Mouse (Mus musculus) C2C12 (cell line): ENCODE measurements around the gene Vwce. TPM values are rescaled to one million over a fixed set of nuclear protein-coding genes. Genes with fewer than 3 reads are reported as not detected.

ENCODE experiments used
- H3K27me3 ChIP-seq: one replicate; pipeline ENCODE4 v1.6.1; 2011; ENCODE audit not compliant: control insufficient read depth, insufficient read depth, insufficient read length
- H3K36me3 ChIP-seq: one replicate; pipeline ENCODE4 v1.6.1; 2011; ENCODE audit not compliant: control insufficient read depth, insufficient read depth
- H3K4me3 ChIP-seq: one replicate; pipeline ENCODE4 v1.5.1; 2011; ENCODE audit warnings: mild to moderate bottlenecking, control low read depth; ENCODE audit not compliant: poor library complexity, insufficient read depth, severe bottlenecking
- H3K79me2 ChIP-seq: one replicate; pipeline ENCODE4 v1.6.1; 2011; ENCODE audit not compliant: control insufficient read depth, insufficient read depth
- H3K79me3 ChIP-seq: one replicate; pipeline ENCODE4 v1.6.1; 2011; ENCODE audit warnings: low read depth, control low read depth
- H3ac ChIP-seq: one replicate; pipeline ENCODE3; 2011; ENCODE audit warnings: low read depth; ENCODE audit not compliant: control insufficient read depth, insufficient read length
- CEBPB ChIP-seq: IDR thresholded peaks from one replicate; pipeline ENCODE4 v1.6.1; 2011; ENCODE audit warnings: low read depth, mild to moderate bottlenecking, control low read depth, moderate library complexity
- CTCF ChIP-seq: IDR thresholded peaks from one replicate; pipeline ENCODE4 v1.5.1; 2011; ENCODE audit not compliant: control insufficient read depth, insufficient read depth, insufficient read length
- FOSL1 ChIP-seq: IDR thresholded peaks from one replicate; pipeline ENCODE4 v1.8.0; 2011; ENCODE audit warnings: mild to moderate bottlenecking, low read length; ENCODE audit not compliant: poor library complexity, insufficient read depth, severe bottlenecking
- MAX ChIP-seq: IDR thresholded peaks from one replicate; pipeline ENCODE4 v1.6.1; 2011; ENCODE audit warnings: mild to moderate bottlenecking, control low read depth
- MYOD1 ChIP-seq: IDR thresholded peaks from one replicate; pipeline ENCODE4 v1.6.1; 2011; ENCODE audit warnings: low read depth; ENCODE audit not compliant: control insufficient read depth, insufficient read length
- MYOG ChIP-seq: IDR thresholded peaks from one replicate; pipeline ENCODE4 v1.6.1; 2011; ENCODE audit not compliant: control insufficient read depth, insufficient read length; ENCODE audit errors: extremely low read depth
- USF1 ChIP-seq: IDR thresholded peaks from one replicate; pipeline ENCODE4 v1.6.1; 2011; ENCODE audit warnings: low read depth, mild to moderate bottlenecking, control low read depth, moderate library complexity
- polyA plus RNA-seq: library from polyadenylated mRNA; unstranded; fragments of >200 nt; fragmentation: generic; extraction: Trizol; gene quantifications from one replicate; pipeline ENCODE4 v1.2.1, GENCODE M21; 2012; ENCODE audit warnings: missing spikeins

The Vwce gene
- polyA plus RNA-seq, 1 experiment: 0.11 TPM

DNA sequence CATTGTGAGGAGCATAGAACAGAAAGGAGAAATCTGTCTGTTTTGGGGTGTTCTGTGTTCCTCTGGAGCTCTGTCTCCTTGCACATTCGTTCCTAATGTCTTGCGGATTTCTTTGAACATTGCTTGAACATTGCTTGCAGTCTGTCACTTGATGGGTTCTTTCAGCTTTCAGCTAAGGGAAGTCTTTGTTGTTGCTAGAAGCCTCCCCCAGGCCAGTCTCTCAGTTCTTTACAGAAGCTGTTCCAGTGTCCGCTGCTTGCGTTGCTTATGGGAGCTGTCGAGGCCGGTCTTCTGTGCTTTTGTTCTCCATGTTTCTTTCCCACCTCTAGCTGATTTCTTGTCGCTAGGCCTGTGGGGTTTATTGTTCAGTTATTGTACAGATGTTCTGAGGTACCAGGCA is 61.8 kb downstream of the Vwce start:
- TF ChIP-seq MYOG (no peak), USF1 (no peak), MAX (no peak), MYOD1 (no peak), CTCF (no peak), CEBPB (no peak), FOSL1 (no peak)
- no peak overlapping the region for H3K4me3 ChIP-seq
- no peaks in the 10 kb centered on the region for H3K27me3 ChIP-seq
- peaks cover 20% of the 10 kb centered on the region for H3K36me3 ChIP-seq
- H3K79me2 ChIP-seq: peaks cover 100% of the 10 kb centered on the region
- H3ac ChIP-seq: no peak overlapping the region
- peaks cover 86% of the 10 kb centered on the region for H3K79me3 ChIP-seq

DNA sequence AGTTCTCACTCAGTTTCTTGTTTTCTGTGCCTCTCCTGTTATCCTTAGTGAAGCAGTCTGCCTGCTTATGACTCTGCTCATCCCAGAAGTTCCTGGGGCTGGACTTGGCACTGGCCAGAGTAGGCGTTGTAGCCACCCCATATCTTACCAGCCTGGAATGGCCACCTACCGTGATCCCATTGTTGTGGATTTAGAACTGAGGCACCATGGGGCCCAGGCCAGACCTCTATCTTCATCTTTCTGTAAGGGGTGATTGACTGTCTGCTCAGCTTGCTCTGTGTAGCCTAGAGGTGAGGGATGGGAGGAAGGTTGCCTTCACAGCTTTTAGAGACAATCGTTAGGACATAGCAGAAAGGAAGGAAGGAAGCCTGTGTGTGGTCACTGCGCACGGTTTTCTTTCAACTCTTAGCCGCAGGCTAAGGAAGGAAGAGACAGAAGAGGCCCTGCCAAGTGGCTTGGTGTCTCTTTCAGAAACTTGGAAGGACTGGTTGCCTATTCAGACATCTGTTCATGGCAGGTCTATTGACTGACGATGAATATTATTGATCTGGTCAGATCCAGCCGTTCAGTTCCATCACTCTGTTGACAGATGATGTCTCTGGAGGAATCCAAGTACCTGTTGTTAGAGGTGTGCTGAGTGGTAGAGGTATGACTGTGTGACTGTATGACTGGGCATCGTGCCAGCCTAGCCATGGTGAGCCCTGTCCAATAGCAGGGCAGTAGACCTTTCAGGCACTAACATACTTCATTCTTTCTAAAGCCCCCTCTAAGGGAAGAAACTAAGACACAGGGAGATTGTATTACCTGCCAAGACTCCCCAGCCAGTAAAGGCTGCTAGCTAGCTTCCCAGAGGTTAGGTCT is 64.3 kb downstream of the Vwce start:
- Histone ChIP-seq H3K27me3 (no peaks in the 10 kb centered on the region), H3ac (no peak overlapping the region), H3K79me2 (peaks cover 100% of the 10 kb centered on the region), H3K79me3 (peaks cover 79% of the 10 kb centered on the region), H3K4me3 (no peak overlapping the region), H3K36me3 (peaks cover 9% of the 10 kb centered on the region)
- TF ChIP-seq MYOD1 (no peak), CTCF (no peak), CEBPB (no peak), MYOG (no peak), MAX (no peak), USF1 (no peak), FOSL1 (no peak)

- peaks cover 100% of the 10 kb centered on the region for H3K79me2 ChIP-seq
- no peaks in the 10 kb centered on the region for H3K36me3 ChIP-seq
- no peak overlapping the region for H3K4me3 ChIP-seq
- no peaks in the 10 kb centered on the region for H3K27me3 ChIP-seq
- TF ChIP-seq USF1: no peak
- TF ChIP-seq MYOD1: no peak
- TF ChIP-seq MYOG: no peak
- no peak for TF ChIP-seq MAX
- TF ChIP-seq FOSL1: no peak
- no peak for TF ChIP-seq CTCF
- TF ChIP-seq CEBPB: no peak
- H3K79me3 ChIP-seq: peaks cover 77% of the 10 kb centered on the region
- no peak overlapping the region for H3ac ChIP-seq
Observed at GRCm38 (mm10) chr19:10699851-10700250, 65.8 kb downstream of the Vwce start.

GRCm38 (mm10) chr19:10701013-10701726 is 67.2 kb downstream of the Vwce start:
- no peaks in the 10 kb centered on the region for H3K27me3 ChIP-seq
- TF ChIP-seq CTCF: no peak
- no peak for TF ChIP-seq MYOG
- no peak for TF ChIP-seq USF1
- no peak for TF ChIP-seq CEBPB
- no peak for TF ChIP-seq FOSL1
- no peak for TF ChIP-seq MAX
- TF ChIP-seq MYOD1: no peak
- peaks cover 71% of the 10 kb centered on the region for H3K79me3 ChIP-seq
- H3K79me2 ChIP-seq: peaks cover 99% of the 10 kb centered on the region
- H3ac ChIP-seq: no peak overlapping the region
- no peaks in the 10 kb centered on the region for H3K36me3 ChIP-seq
- no peak overlapping the region for H3K4me3 ChIP-seq

GRCm38 (mm10) chr19:10702125-10702524 is 68.1 kb downstream of the Vwce start:
- H3K79me2 ChIP-seq: peaks cover 90% of the 10 kb centered on the region
- H3K79me3 ChIP-seq: peaks cover 62% of the 10 kb centered on the region
- no peak overlapping the region for H3K4me3 ChIP-seq
- H3K36me3 ChIP-seq: peaks cover 3% of the 10 kb centered on the region
- no peak overlapping the region for H3ac ChIP-seq
- TF ChIP-seq CTCF (no peak), CEBPB (no peak), MYOG (no peak), FOSL1 (no peak), USF1 (no peak), MYOD1 (no peak), MAX (no peak)
- no peaks in the 10 kb centered on the region for H3K27me3 ChIP-seq
